Mouse (Mus musculus): ENCODE measurements around the gene Sgta. TPM values are rescaled to one million over a fixed set of nuclear protein-coding genes. Genes with fewer than 3 reads are reported as not detected.
"Not testable (repeated sequence)": the region's sequence is repeated elsewhere in the genome, so short reads cannot be mapped to it uniquely, and the experiment has no call there.

Gene Sgta
- polyA plus RNA-seq, 1 experiment from 2014 or later, result 152 TPM

- H3K27ac ChIP-seq (ENCODE audit: poor library complexity, severe bottlenecking), result no peak overlapping the region
- H3K27me3 ChIP-seq (replicated peaks), result no peaks in the 10 kb centered on the region
- H3K4me1 ChIP-seq (replicated peaks), result peaks cover 40% of the 10 kb centered on the region
- peaks cover 9% of the 10 kb centered on the region; the same call in 1 of the 2 replicates for H3K36me3 ChIP-seq
- H3K4me2 ChIP-seq, result no peak overlapping the region
- no peak overlapping the region for H3K4me3 ChIP-seq
- WGBS, result 94% methylated on average over 23 of the region's 23 CpGs
- peak overlapping the region; percentile 42; the same call in 1 of the 2 replicates for H3K9ac ChIP-seq
- ATAC-seq (ENCODE audit: insufficient number of reproducible peaks, low FRiP score), result no peak
- no peaks in the 10 kb centered on the region for H3K9me3 ChIP-seq (replicated peaks)
Observed at GRCm38 (mm10) chr10:81057406-81058130, 2.4 kb downstream of the Sgta start.

- peaks cover 26% of the 10 kb centered on the region for H3K36me3 ChIP-seq
- H3K27me3 ChIP-seq (replicated peaks); H3K27ac ChIP-seq (ENCODE audit: poor library complexity, severe bottlenecking); ATAC-seq (ENCODE audit: insufficient number of reproducible peaks, low FRiP score); H3K9me3 ChIP-seq (replicated peaks); H3K4me3 ChIP-seq; H3K4me2 ChIP-seq: not testable (repeated sequence)
- peak overlapping the region; percentile 17 for H3K9ac ChIP-seq
- WGBS, result 80% methylated on average over 11 of the region's 11 CpGs
- H3K4me1 ChIP-seq (replicated peaks), result peaks cover 40% of the 10 kb centered on the region
Observed at GRCm38 (mm10) chr10:81055802-81056340, 4.1 kb downstream of the Sgta start.

- Histone ChIP-seq H3K36me3 (peaks cover 33% of the 10 kb centered on the region), H3K9ac (no peak overlapping the region), H3K4me2 (no peak overlapping the region), H3K27ac (ENCODE audit: poor library complexity, severe bottlenecking) (no peak overlapping the region), H3K9me3 (replicated peaks) (no peaks in the 10 kb centered on the region), H3K27me3 (replicated peaks) (no peaks in the 10 kb centered on the region), H3K4me3 (no peak overlapping the region), H3K4me1 (replicated peaks) (peaks cover 40% of the 10 kb centered on the region)
- ATAC-seq (ENCODE audit: insufficient number of reproducible peaks, low FRiP score), result no peak
- 75% methylated on average over 6 of the region's 6 CpGs for WGBS
Observed at GRCm38 (mm10) chr10:81055169-81055568, 4.8 kb downstream of the Sgta start.

GRCm38 (mm10) chr10:81052577-81052976, 7.4 kb downstream of the Sgta start:
- Histone ChIP-seq H3K27me3 (replicated peaks) (no peaks in the 10 kb centered on the region), H3K4me2 (no peak overlapping the region), H3K27ac (ENCODE audit: poor library complexity, severe bottlenecking) (no peak overlapping the region), H3K36me3 (peaks cover 59% of the 10 kb centered on the region), H3K9me3 (replicated peaks) (no peaks in the 10 kb centered on the region), H3K4me3 (no peak overlapping the region), H3K9ac (no peak overlapping the region), H3K4me1 (replicated peaks) (peaks cover 19% of the 10 kb centered on the region)
- ATAC-seq (ENCODE audit: insufficient number of reproducible peaks, low FRiP score), result no peak
- WGBS, result 88% methylated on average over 5 of the region's 5 CpGs

- 81% methylated on average over 6 of the region's 6 CpGs for WGBS
- no peak for ATAC-seq (ENCODE audit: insufficient number of reproducible peaks, low FRiP score)
Observed at GRCm38 (mm10) chr10:81051133-81051532, 8.8 kb downstream of the Sgta start.

GRCm38 (mm10) chr10:81050645-81051044, 9.3 kb downstream of the Sgta start:
- no peaks in the 10 kb centered on the region for H3K27me3 ChIP-seq (replicated peaks)
- no peak for ATAC-seq (ENCODE audit: insufficient number of reproducible peaks, low FRiP score)
- H3K9ac ChIP-seq, result no peak overlapping the region
- no peak overlapping the region for H3K27ac ChIP-seq (ENCODE audit: poor library complexity, severe bottlenecking)
- H3K36me3 ChIP-seq, result peaks cover 78% of the 10 kb centered on the region
- 90% methylated on average over 4 of the region's 4 CpGs for WGBS
- H3K4me1 ChIP-seq (replicated peaks), result 0 out of 2 replicates have a peak, but pooled peaks cover 6% of the 10 kb centered on the region
- H3K4me2 ChIP-seq, result no peak overlapping the region
- H3K9me3 ChIP-seq (replicated peaks), result no peaks in the 10 kb centered on the region
- no peak overlapping the region for H3K4me3 ChIP-seq

More at GRCm38 (mm10) chr10:81051133-81051532, 8.8 kb downstream of the Sgta start:
- H3K36me3 ChIP-seq, result peaks cover 73% of the 10 kb centered on the region
- H3K9ac ChIP-seq, result no peak overlapping the region
- H3K27me3 ChIP-seq (replicated peaks), result no peaks in the 10 kb centered on the region
- no peaks in the 10 kb centered on the region for H3K9me3 ChIP-seq (replicated peaks)
- H3K4me1 ChIP-seq (replicated peaks), result 0 out of 2 replicates have a peak, but pooled peaks cover 7% of the 10 kb centered on the region
- H3K4me2 ChIP-seq, result no peak overlapping the region
- H3K27ac ChIP-seq (ENCODE audit: poor library complexity, severe bottlenecking), result no peak overlapping the region
- no peak overlapping the region for H3K4me3 ChIP-seq

GRCm38 (mm10) chr10:81045246-81045645, 14.7 kb downstream of the Sgta start:
- H3K9ac ChIP-seq; H3K4me1 ChIP-seq (replicated peaks); H3K27me3 ChIP-seq (replicated peaks); H3K4me2 ChIP-seq; ATAC-seq (ENCODE audit: insufficient number of reproducible peaks, low FRiP score); H3K4me3 ChIP-seq; H3K9me3 ChIP-seq (replicated peaks); H3K27ac ChIP-seq (ENCODE audit: poor library complexity, severe bottlenecking): not testable (repeated sequence)
- H3K36me3 ChIP-seq, result peaks cover 78% of the 10 kb centered on the region
- 89% methylated on average over 14 of the region's 14 CpGs for WGBS

- 32% methylated on average over 13 of the region's 13 CpGs for WGBS
- ATAC-seq (ENCODE audit: insufficient number of reproducible peaks, low FRiP score), result no peak
Observed at GRCm38 (mm10) chr10:81041458-81042175, 18.4 kb downstream of the Sgta start.

GRCm38 (mm10) chr10:81036988-81037580, 22.9 kb downstream of the Sgta start, which contains the start of gene Slc39a3:
Gene Slc39a3 (minus strand): TSS chr10:81037426.
- ATAC-seq (ENCODE audit: insufficient number of reproducible peaks, low FRiP score), result peak; percentile 97
- Histone ChIP-seq H3K9ac (peak within 1 kb of the TSS; percentile 83), H3K27ac (ENCODE audit: poor library complexity, severe bottlenecking) (no peak within 1 kb of the TSS; the same call in 1 of the 2 replicates), H3K4me2 (peak within 1 kb of the TSS; percentile 80), H3K4me3 (peak within 1 kb of the TSS; percentile 76), H3K36me3 (peaks cover 14% of the 10 kb centered on the region), H3K27me3 (replicated peaks) (no peaks in the 10 kb centered on the region), H3K9me3 (replicated peaks) (no peaks in the 10 kb centered on the region), H3K4me1 (replicated peaks) (no peaks in the 10 kb centered on the region; the same call in 1 of the 2 replicates)
- under 1% methylated on average over 35 of the region's 35 CpGs for WGBS

More at GRCm38 (mm10) chr10:81041458-81042175, 18.4 kb downstream of the Sgta start:
- Histone ChIP-seq H3K27me3 (replicated peaks) (no peaks in the 10 kb centered on the region), H3K36me3 (peaks cover 42% of the 10 kb centered on the region), H3K9me3 (replicated peaks) (no peaks in the 10 kb centered on the region), H3K9ac (no peak overlapping the region), H3K4me2 (no peak overlapping the region), H3K27ac (ENCODE audit: poor library complexity, severe bottlenecking) (no peak overlapping the region), H3K4me3 (no peak overlapping the region), H3K4me1 (replicated peaks) (no peaks in the 10 kb centered on the region; the same call in 1 of the 2 replicates)

- no peaks in the 10 kb centered on the region for H3K27me3 ChIP-seq (replicated peaks)
- H3K4me2 ChIP-seq, result no peak overlapping the region
- H3K36me3 ChIP-seq, result peaks cover 20% of the 10 kb centered on the region
- no peak overlapping the region for H3K4me3 ChIP-seq
- no peaks in the 10 kb centered on the region; the same call in 1 of the 2 replicates for H3K4me1 ChIP-seq (replicated peaks)
- no peak overlapping the region for H3K9ac ChIP-seq
- no peak overlapping the region for H3K27ac ChIP-seq (ENCODE audit: poor library complexity, severe bottlenecking)
- no peaks in the 10 kb centered on the region for H3K9me3 ChIP-seq (replicated peaks)
- 70% methylated on average over 7 of the region's 7 CpGs for WGBS
- no peak for ATAC-seq (ENCODE audit: insufficient number of reproducible peaks, low FRiP score)
Observed at GRCm38 (mm10) chr10:81036251-81036650, 23.7 kb downstream of the Sgta start.

GRCm38 (mm10) chr10:81033586-81033985, 26.4 kb downstream of the Sgta start:
- Histone ChIP-seq H3K4me1 (replicated peaks) (no peaks in the 10 kb centered on the region; the same call in 1 of the 2 replicates), H3K9ac (no peak overlapping the region), H3K27me3 (replicated peaks) (0 out of 2 replicates have a peak, but pooled peaks cover 3% of the 10 kb centered on the region), H3K36me3 (peaks cover 35% of the 10 kb centered on the region), H3K27ac (ENCODE audit: poor library complexity, severe bottlenecking) (no peak overlapping the region), H3K9me3 (replicated peaks) (no peaks in the 10 kb centered on the region), H3K4me3 (no peak overlapping the region), H3K4me2 (no peak overlapping the region)
- WGBS, result 78% methylated on average over 10 of the region's 10 CpGs
- ATAC-seq (ENCODE audit: insufficient number of reproducible peaks, low FRiP score), result no peak
